Mouse (Mus musculus): ENCODE measurements around the gene Vwf.

DNA sequence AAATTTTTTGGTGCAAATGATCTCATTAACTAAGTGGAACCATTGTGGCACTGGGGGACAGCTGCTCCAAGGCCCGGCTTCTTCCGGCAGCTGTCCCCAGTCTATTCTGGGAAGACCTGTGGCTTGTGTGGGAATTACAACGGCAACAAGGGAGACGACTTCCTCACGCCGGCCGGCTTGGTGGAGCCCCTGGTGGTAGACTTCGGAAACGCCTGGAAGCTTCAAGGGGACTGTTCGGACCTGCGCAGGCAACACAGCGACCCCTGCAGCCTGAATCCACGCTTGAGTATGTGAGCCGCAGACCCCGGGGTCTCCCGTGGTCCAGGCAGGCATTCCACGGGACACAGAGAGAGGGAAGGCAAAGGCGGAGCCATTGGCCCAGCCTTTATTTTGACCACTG, 56.7 kb downstream of the Vwf start:
- TF ChIP-seq CTCF (IDR thresholded peaks at IDR 0.05; ENCODE audit: insufficient read depth, low read length): peak; percentile 61
- TF ChIP-seq POLR2A (IDR thresholded peaks at IDR 0.05; ENCODE audit: borderline replicate concordance, extremely low read depth, low read depth, low read length): no peak

Data from lung, adult 2 months (tissue).